10 mouse cellular contexts compared by ENCODE assay signal in the genomic region with DNA sequence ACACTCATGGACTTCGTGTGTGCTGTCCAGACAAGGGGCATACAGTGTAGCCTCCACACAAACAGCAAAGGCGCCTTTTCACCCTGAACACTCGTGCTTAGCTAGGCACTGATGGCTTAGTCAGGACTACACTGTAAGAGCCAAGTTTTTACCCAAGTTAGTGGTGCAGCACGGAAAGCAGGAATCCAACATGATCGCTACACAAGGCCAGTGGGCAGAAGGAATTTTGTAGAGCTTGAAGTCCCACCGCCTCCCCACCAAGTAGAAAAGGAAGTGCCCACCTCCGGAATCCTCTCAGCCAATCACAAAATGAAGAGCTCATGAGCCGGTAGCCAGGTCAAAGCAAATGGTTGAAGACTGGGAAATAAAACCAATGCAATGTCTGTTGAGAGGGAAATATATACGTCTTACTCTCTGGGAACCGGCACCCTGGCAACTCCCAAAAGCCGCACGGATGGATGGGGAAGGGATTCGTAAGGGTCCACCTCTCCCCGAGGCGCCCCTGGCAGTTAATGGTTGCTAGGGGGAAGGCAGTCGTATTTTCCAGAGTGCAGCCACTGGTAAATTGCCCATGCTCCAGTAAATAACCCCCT. TPM values are rescaled to one million over a fixed set of nuclear protein-coding genes. Genes with fewer than 3 reads are reported as not detected.
DNase-seq lines count a peak whose midpoint lies in the region; ATAC-seq and TF ChIP-seq lines count a peak whose summit lies in the region.
"Had no signal": no experiment of that assay in that cellular context is flagged by ENCODE, and none has a peak within 500 bp of the region (broad histone marks: within the 10 kb centered on the region; RNA-seq: fewer than 3 reads in every experiment).

No protein-coding gene starts in this region.

- no peaks in the 10 kb centered on the region for H3K36me3 ChIP-seq in kidney, embryonic 15.5 days
- H3K36me3 ChIP-seq: embryonic facial prominence, embryonic 15.5 days had no signal

- DNase-seq in cerebellum, adult 9-10 months, result no peak
- DNase-seq in retina, postnatal 1 day, result peak; percentile 32
- DNase-seq in retina, embryonic 14.5 days (ENCODE audit: low spot score), result no peak
- no peak for DNase-seq in adipocyte (ENCODE audit: low spot score)
- DNase-seq in urinary bladder, adult 18-20 months (ENCODE audit: low spot score in 2 of 2), result no peak
- DNase-seq in lung, adult 2 months, result no peak
- DNase-seq: lung, postnatal 10 days had no signal

- 39% methylated on average over 16 of the region's 16 CpGs for WGBS in kidney, embryonic 15.5 days
- WGBS in lung, adult 2 months, result 83% methylated on average over 16 of the region's 16 CpGs

- ATAC-seq in cerebellum, adult (ENCODE audit: insufficient number of reproducible peaks, low FRiP score, low TSS enrichment), result peak; percentile 70
- peak; percentile 88 for ATAC-seq in kidney, embryonic 15.5 days (replicated peaks; ENCODE audit: low FRiP score)

- no peak for TF ChIP-seq POLR2A in lung, adult 2 months (IDR thresholded peaks at IDR 0.05; ENCODE audit: borderline replicate concordance, extremely low read depth, low read depth, low read length)

- H3K4me3 ChIP-seq in kidney, embryonic 15.5 days (replicated peaks), result peak overlapping the region; percentile 39
- H3K4me3 ChIP-seq in lung, adult 2 months (replicated peaks; ENCODE audit: extremely low read depth, low read depth, low read length), result no peak overlapping the region
- H3K4me3 ChIP-seq: embryonic facial prominence, embryonic 15.5 days had no signal

- no peaks in the 10 kb centered on the region for H3K27me3 ChIP-seq in kidney, embryonic 15.5 days
- H3K27me3 ChIP-seq: embryonic facial prominence, embryonic 15.5 days had no signal

- H3K9me3 ChIP-seq in kidney, embryonic 15.5 days (replicated peaks), result no peaks in the 10 kb centered on the region
- H3K9me3 ChIP-seq: embryonic facial prominence, embryonic 15.5 days had no signal

- H3K4me1 ChIP-seq in kidney, embryonic 15.5 days, result peaks cover 6% of the 10 kb centered on the region; the same call in 1 of the 2 replicates
- no peaks in the 10 kb centered on the region for H3K4me1 ChIP-seq in lung, adult 2 months (ENCODE audit: control insufficient read depth, insufficient read depth, low read length)
- H3K4me1 ChIP-seq: embryonic facial prominence, embryonic 15.5 days had no signal

- peak overlapping the region; percentile 88 for H3K27ac ChIP-seq in kidney, embryonic 15.5 days
- H3K27ac ChIP-seq: embryonic facial prominence, embryonic 15.5 days had no signal

- peak overlapping the region; percentile 55 for H3K4me2 ChIP-seq in kidney, embryonic 15.5 days
- H3K4me2 ChIP-seq: embryonic facial prominence, embryonic 15.5 days had no signal

- TF ChIP-seq CTCF in lung, adult 2 months (IDR thresholded peaks at IDR 0.05; ENCODE audit: insufficient read depth, low read length), result no peak

- H3K9ac ChIP-seq in kidney, embryonic 15.5 days, result no peak overlapping the region
- H3K9ac ChIP-seq: embryonic facial prominence, embryonic 15.5 days had no signal

RNA-seq across cellular contexts. Expression of a gene that starts 13.2 kb away (rescaled TPM):
- polyA plus RNA-seq in kidney, embryonic 15.5 days (2015; fragmentation: Nextera tagmentation; extraction: Ambion mirVana), result 93.5 and 101 TPM in 2 replicates
- 101 and 116 TPM in 2 replicates for polyA plus RNA-seq in lung, adult 2 months (2012; rRNA removed)
